9 mouse cellular contexts compared by ENCODE assay signal in genomic region chr3:158375885-158376284, GRCm38 (mm10).
DNase-seq lines count a peak whose midpoint lies in the region; ATAC-seq and TF ChIP-seq lines count a peak whose summit lies in the region.
"Had no signal": no experiment of that assay in that cellular context is flagged by ENCODE, and none has a peak within 500 bp of the region (broad histone marks: within the 10 kb centered on the region; RNA-seq: fewer than 3 reads in every experiment).

No protein-coding gene starts in this region.

- no peaks in the 10 kb centered on the region for H3K4me1 ChIP-seq in lung, embryonic 14.5 days (ENCODE audit: insufficient read depth)
- H3K4me1 ChIP-seq: heart, embryonic 13.5 days had no signal

- 9% methylated on average over 1 of the region's 1 CpGs for WGBS in lung, embryonic 14.5 days

- no peak overlapping the region for H3K27ac ChIP-seq in lung, embryonic 14.5 days (ENCODE audit: low read depth)
- H3K27ac ChIP-seq: heart, embryonic 13.5 days had no signal

- H3K27me3 ChIP-seq in lung, embryonic 14.5 days (ENCODE audit: insufficient read depth, low read length), result no peaks in the 10 kb centered on the region
- H3K27me3 ChIP-seq: heart, embryonic 13.5 days had no signal

- H3K36me3 ChIP-seq in lung, embryonic 14.5 days (ENCODE audit: insufficient read depth), result no peaks in the 10 kb centered on the region
- H3K36me3 ChIP-seq: heart, embryonic 13.5 days had no signal

- peak; percentile 16 to 71 for DNase-seq in adrenal gland, adult (ENCODE audit: inconsistent age in 2 of 2, low spot score in 1 of 2)
- no peak for DNase-seq in adrenal gland, adult 8-10 months
- DNase-seq in lung, embryonic 14.5 days, result peak; percentile 67
- DNase-seq in lung, postnatal 4 days, result no peak
- DNase-seq in c-Kit-positive CD71-positive TER-119-positive erythroid progenitor cells, embryonic 14.5 days (ENCODE audit: low spot score), result peak; percentile 7
- DNase-seq in kidney, adult 9 months, result peak; percentile 40
- no peak for DNase-seq in T-cell, adult 2 months (ENCODE audit: low spot score)
- no peak for DNase-seq in thymus, postnatal 36 days

- peak; percentile 57 for TF ChIP-seq CTCF in lung, embryonic 14.5 days (IDR thresholded peaks at IDR 0.05; ENCODE audit: low read depth)

- H3K4me2 ChIP-seq in lung, embryonic 14.5 days, result no peak overlapping the region
- H3K4me2 ChIP-seq: heart, embryonic 13.5 days had no signal

- ATAC-seq in lung, embryonic 14.5 days (ENCODE audit: insufficient read depth), result no peak

- H3K4me3 ChIP-seq in lung, embryonic 14.5 days (ENCODE audit: low read depth, low read length), result no peak overlapping the region
- H3K4me3 ChIP-seq: heart, embryonic 13.5 days had no signal

- H3K9ac ChIP-seq in lung, embryonic 14.5 days, result no peak overlapping the region
- H3K9ac ChIP-seq: heart, embryonic 13.5 days had no signal

- H3K9me3 ChIP-seq in lung, embryonic 14.5 days (ENCODE audit: low read depth, low read length), result no peaks in the 10 kb centered on the region
- H3K9me3 ChIP-seq: heart, embryonic 13.5 days had no signal

Comparison
In these comparisons a context has a peak if more than half of its experiments do, and no peak if none do; other contexts are left out.
1. DNase-seq: peak in adrenal gland, adult (2 of 2), lung, embryonic 14.5 days (single experiment), c-Kit-positive CD71-positive TER-119-positive erythroid progenitor cells, embryonic 14.5 days (single experiment) and kidney, adult 9 months (single experiment); none in adrenal gland, adult 8-10 months (single experiment), lung, postnatal 4 days (0 of 2), T-cell, adult 2 months (single experiment) and thymus, postnatal 36 days (0 of 2).